Mouse (Mus musculus) ES-E14 (cell line): ENCODE data around the gene Trim28. TPM values are rescaled to one million over a fixed set of nuclear protein-coding genes. Genes with fewer than 3 reads are reported as not detected.

Experiments used
- DNase-seq: peaks from one replicate; pipeline ENCODE4 v3.0.0-alpha.2; 2013; ENCODE audit warnings: low read depth, low spot score
- H3K27ac ChIP-seq: 2 replicates; pipeline ENCODE4 v1.5.1; 2012; ENCODE audit warnings: low read depth, mild to moderate bottlenecking, low read length, moderate library complexity, mixed read lengths; ENCODE audit not compliant: poor library complexity, insufficient read depth, severe bottlenecking
- H3K36me3 ChIP-seq: 2 replicates; pipeline ENCODE4 v1.6.1; 2012; ENCODE audit warnings: mild to moderate bottlenecking, low read length, moderate library complexity, mixed read lengths; ENCODE audit not compliant: control insufficient read depth, poor library complexity, insufficient read depth, severe bottlenecking
- H3K4me1 ChIP-seq, 2 experiments: fragments of 150-350 bp in 1 of 2; sonication (generic) in 1 of 2; 2 replicates each; pipeline ENCODE4 v1.6.1; 2012; ENCODE audit warnings: low read length in 2 of 2, mild to moderate bottlenecking in 1 of 2, mixed read lengths in 1 of 2; ENCODE audit not compliant: control insufficient read depth in 2 of 2, insufficient read depth in 2 of 2, poor library complexity in 1 of 2
- H3K4me3 ChIP-seq, 2 experiments: fragments of 150-350 bp in 1 of 2; sonication (generic) in 1 of 2; 2 replicates each; pipeline ENCODE4 v1.5.1; 2012; ENCODE audit warnings: low read length in 2 of 2, low read depth in 1 of 2, mild to moderate bottlenecking in 1 of 2, mixed read lengths in 1 of 2; ENCODE audit not compliant: insufficient read depth in 1 of 2, poor library complexity in 1 of 2, severe bottlenecking in 1 of 2
- H3K9ac ChIP-seq: 2 replicates; pipeline ENCODE4 v1.6.1; 2012; ENCODE audit warnings: low read depth, mild to moderate bottlenecking, low read length, mixed read lengths; ENCODE audit not compliant: poor library complexity, insufficient read depth, severe bottlenecking
- H3K9me3 ChIP-seq: fragments of 150-350 bp; sonication (generic); 2 replicates; pipeline ENCODE4 v1.6.1; 2012; ENCODE audit warnings: low read depth, mild to moderate bottlenecking, low read length; ENCODE audit not compliant: control insufficient read depth, insufficient read depth
- CHD2 ChIP-seq: IDR thresholded peaks from 2 replicates; pipeline ENCODE4 v1.6.1; 2014; ENCODE audit warnings: mild to moderate bottlenecking, low read depth, low read length, inconsistent platforms
- HCFC1 ChIP-seq: IDR thresholded peaks from 2 replicates; pipeline ENCODE4 v1.6.1; 2012; ENCODE audit warnings: low read length, inconsistent platforms, borderline replicate concordance; ENCODE audit not compliant: insufficient read depth
- MAFK ChIP-seq: IDR thresholded peaks from 2 replicates; pipeline ENCODE4 v1.6.1; 2014; ENCODE audit warnings: mild to moderate bottlenecking, low read depth, low read length, inconsistent platforms; ENCODE audit not compliant: insufficient read depth
- ZC3H11A ChIP-seq: IDR thresholded peaks from 2 replicates; pipeline ENCODE4 v1.6.1; 2012; ENCODE audit warnings: low read depth, mild to moderate bottlenecking, inconsistent platforms, low read length, borderline replicate concordance
- ZNF384 ChIP-seq: IDR thresholded peaks from 2 replicates; pipeline ENCODE4 v1.6.1; 2012; ENCODE audit warnings: low read depth, low read length, inconsistent platforms
- in situ Hi-C, 2 experiments: fragments of 600-800 bp; cut with MboI; formaldehyde crosslinking; loops; one replicate each; pipeline ENCODE4 v1.15.1; 2025; ENCODE audit warnings: low sequenced_read_pairs in 2 of 2, inconsistent platforms in 1 of 2; ENCODE audit not compliant: unreplicated experiment in 2 of 2
- total RNA-seq: library from RNA; depleted of rRNA; stranded (reverse); fragments of 300-350 nt; gene quantifications from 2 replicates; pipeline ENCODE4 v1.2.3, GENCODE M21; 2012

Trim28 gene
- total RNA-seq, 1 experiment = 2,698 TPM

DNA sequence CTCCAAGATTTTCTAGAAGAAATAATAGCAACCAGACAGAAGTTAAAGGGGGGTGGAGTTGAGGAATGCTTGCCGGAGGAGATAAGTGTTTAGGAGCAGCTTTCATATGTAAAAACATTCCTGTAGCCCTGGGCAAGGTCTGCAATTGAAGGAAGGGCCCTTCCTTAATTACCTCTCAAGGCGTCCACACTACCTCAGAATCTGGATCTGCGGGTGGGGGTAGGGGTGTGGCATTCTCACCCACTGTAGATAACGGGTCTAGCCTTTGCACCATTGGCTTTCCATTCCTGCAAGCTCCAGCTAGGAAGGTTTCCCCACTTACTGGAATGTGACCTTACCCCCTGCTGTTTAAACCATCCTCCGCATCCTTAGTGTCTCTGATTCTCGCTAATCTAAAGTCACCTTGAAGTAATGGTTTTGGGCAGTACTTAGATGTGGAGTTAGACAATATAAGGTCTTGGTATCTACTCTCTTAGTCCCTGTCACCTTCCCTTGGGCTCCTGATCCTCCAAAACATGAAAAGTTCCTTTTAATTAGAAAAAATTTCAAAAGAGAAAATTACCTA, 15.4 kb downstream of the Trim28 start:
- in situ Hi-C loops = no loop called here

DNA sequence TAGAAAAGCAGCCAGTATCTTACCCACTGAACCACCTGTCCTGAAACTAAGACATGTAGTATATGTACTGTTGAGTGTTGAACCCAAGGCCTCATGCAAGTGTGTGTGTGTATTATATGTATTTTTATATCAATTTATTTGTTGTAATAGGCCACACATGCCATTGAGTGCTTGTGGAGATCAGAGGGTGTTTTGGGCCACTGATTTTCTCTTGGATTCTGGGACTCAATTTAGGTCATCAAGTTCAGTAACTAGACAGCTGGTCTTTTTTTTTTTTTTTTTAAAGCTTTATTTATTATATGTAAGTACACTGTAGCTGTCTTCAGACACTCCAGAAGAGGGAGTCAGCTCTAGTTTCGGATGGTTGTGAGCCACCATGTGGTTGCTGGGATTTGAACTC, 16.3 kb downstream of the Trim28 start:
- peak overlapping the region; percentile 45; the same call in 1 of the 2 replicates for H3K9ac ChIP-seq
- in situ Hi-C loops = no loop called here
- no peak for DNase-seq
- peak overlapping the region; percentile 97; the same call in 1 of the 2 replicates for H3K27ac ChIP-seq
- peaks cover 14 to 20% of the 10 kb centered on the region in 2 experiments; a peak in 3 of 4 replicates for H3K4me1 ChIP-seq
- H3K4me3 ChIP-seq = no peak overlapping the region
- H3K9me3 ChIP-seq = no peaks in the 10 kb centered on the region
- no peaks in the 10 kb centered on the region for H3K36me3 ChIP-seq
- no peak for TF ChIP-seq CHD2
- peak; percentile 92 for TF ChIP-seq ZNF384
- no peak for TF ChIP-seq MAFK

More for the DNA sequence above, 15.4 kb downstream of the Trim28 start:
- TF ChIP-seq CHD2 (peak; percentile 78), ZC3H11A (no peak)
- Histone ChIP-seq H3K4me3 (peak overlapping the region in 1 of 2 experiments; percentile 11; a peak in 1 of 4 replicates), H3K27ac (peak overlapping the region; percentile 100; the same call in 1 of the 2 replicates), H3K9me3 (no peaks in the 10 kb centered on the region), H3K36me3 (no peaks in the 10 kb centered on the region), H3K4me1 (peaks cover 14 to 18% of the 10 kb centered on the region in 2 experiments; a peak in 3 of 4 replicates), H3K9ac (no peak overlapping the region)
- DNase-seq = peak; percentile 97

DNA sequence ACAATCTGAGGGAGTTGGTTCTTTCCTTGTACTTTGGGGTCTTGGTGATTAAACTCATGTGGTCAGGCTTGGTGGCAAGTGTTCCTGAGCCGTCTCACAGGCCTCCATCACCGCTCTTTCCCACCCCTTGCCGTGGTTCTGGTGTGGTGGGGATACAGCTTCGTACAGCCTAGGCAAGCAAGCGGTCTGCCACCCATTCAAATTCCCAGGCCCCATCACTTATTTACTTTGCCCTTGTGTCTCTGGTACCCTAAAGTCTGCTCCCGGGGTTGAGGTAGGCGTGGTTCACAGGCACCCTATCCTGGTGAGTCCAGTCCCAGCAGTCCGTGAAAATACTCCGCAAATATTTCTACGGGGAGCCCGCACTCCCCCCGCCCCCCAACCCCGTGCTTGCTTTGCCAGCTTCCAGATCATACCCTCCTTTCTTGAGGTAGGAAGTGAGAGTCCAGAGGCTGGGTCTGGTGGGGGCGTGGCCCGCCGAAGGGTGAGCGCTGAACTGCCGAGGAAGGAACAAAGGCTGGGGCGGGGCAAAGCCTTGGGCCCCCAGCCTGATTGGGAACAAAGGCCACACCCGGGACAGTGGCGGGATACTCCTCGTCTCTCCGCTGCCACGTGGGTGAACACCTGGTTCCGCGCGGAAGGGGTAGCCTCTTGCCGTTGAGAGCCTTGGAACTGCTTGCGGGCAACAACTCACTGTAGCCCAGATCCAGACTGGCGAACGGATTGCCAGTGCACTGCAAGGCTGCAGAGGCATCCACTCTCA, 24.0 kb downstream of the Trim28 start:
- H3K9ac ChIP-seq = peak overlapping the region; percentile 76
- peak; percentile 92 for DNase-seq

DNA sequence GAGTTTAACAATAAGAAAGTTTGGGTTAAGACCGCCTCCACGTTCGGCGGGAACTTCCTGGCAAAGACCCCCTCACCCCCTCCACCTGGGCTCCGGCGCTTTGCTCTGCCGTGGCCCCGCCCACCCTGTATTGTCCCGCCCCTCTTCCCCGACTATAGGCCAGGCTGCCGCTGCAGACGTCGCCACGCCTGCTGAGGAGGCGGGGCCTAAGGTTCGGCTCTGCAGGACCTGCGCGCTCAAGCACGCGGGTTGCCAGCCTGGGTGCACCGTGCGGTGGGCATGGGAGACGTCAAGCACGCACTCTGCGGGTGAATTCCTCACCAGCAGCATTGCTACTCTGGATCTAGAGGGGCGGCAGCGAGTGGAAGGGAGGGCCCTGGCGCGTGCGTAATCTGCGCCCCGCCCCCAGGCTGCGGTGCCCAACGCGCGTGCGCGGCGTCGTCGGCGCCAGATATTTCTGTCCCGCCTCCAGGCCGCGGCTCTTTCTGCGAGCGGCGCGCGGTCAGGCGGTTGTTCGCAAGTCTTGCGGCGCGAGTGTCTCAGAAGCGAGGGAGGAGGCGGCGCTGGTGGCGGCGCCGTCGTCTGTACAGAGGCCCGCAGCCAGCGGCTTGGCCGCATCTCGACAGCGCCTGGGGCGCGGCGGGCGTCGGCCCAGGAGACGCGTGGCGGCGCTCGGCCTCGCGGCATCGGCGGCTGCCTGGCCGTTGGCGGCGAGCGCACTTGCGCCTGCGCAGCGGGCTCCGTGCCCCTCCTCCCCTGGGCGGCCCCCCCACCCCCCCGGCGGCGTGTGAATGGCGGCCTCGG, 25.2 kb downstream of the Trim28 start:
- H3K4me3 ChIP-seq = peak overlapping the region; percentile 88 to 95
- peaks cover 42% of the 10 kb centered on the region for H3K36me3 ChIP-seq
- TF ChIP-seq ZNF384 (no peak), MAFK (no peak)
- in situ Hi-C loops = no loop called here
- H3K9me3 ChIP-seq = no peaks in the 10 kb centered on the region
- H3K9ac ChIP-seq = peak overlapping the region; percentile 97
- DNase-seq = peak; percentile 93
- peak overlapping the region; percentile 97 for H3K27ac ChIP-seq
- H3K4me1 ChIP-seq = peaks cover 4 to 8% of the 10 kb centered on the region in 2 experiments; a peak in 2 of 4 replicates

More for the DNA sequence above, 24.0 kb downstream of the Trim28 start:
- peak overlapping the region; percentile 86 for H3K27ac ChIP-seq
- peak overlapping the region; percentile 48 to 88 for H3K4me3 ChIP-seq
- peaks cover 30% of the 10 kb centered on the region for H3K36me3 ChIP-seq
- in situ Hi-C loops = no loop called here
- H3K9me3 ChIP-seq = no peaks in the 10 kb centered on the region
- H3K4me1 ChIP-seq = peaks cover 4 to 9% of the 10 kb centered on the region in 2 experiments; a peak in 2 of 4 replicates
- no peak for TF ChIP-seq ZNF384
- TF ChIP-seq CHD2 = no peak
- TF ChIP-seq MAFK = no peak
- TF ChIP-seq HCFC1 = no peak
